Mouse (Mus musculus) lung, adult 10 weeks (tissue): ENCODE measurements around the gene Zfp423. TPM values are rescaled to one million over a fixed set of nuclear protein-coding genes. Genes with fewer than 3 reads are reported as not detected.

Source experiments
- polyA plus RNA-seq: library from polyadenylated mRNA; stranded (reverse); fragments of 350-450 nt; fragmentation: Illumina TruSeq; extraction: RNeasy Lipid Tissue Mini Kit (QIAGEN cat#74804); gene quantifications from one replicate; pipeline ENCODE4 v1.2.3, GENCODE M21; 2014; ENCODE audit warnings: low read depth, low replicate concordance; ENCODE audit not compliant: insufficient read depth

Gene Zfp423
- polyA plus RNA-seq, result 0.87 TPM

GRCm38 (mm10) chr8:87959320-87959920, at the start of gene Zfp423:
Gene Zfp423, minus strand, starts transcription at chr8:87959595.

Other genes starting within 250 kb of the Zfp423 start
- gene Cnep1r1, start 159.2 kb upstream of the Zfp423 start, polyA plus RNA-seq, result 37.1 TPM
- 10.5 TPM for gene Heatr3, start 178.3 kb upstream of the Zfp423 start, polyA plus RNA-seq
- gene Tent4b, start 239.6 kb upstream of the Zfp423 start, polyA plus RNA-seq, result 11.0 TPM